Mouse (Mus musculus) heart, embryonic 15.5 days (tissue): ENCODE measurements at regions not wholly inside any gene's neighbourhood (a gene's known extent, or its start where the extent isn't known, plus 50 kb on each side); places are given as distances from the start of the nearest gene placed in this dataset.

Source experiments
- ATAC-seq: fragments of 200-750 bp; cut with Nextera tagmentation; replicated peaks from 2 replicates; pipeline ENCODE4 v1.8.0; 2017; ENCODE audit warnings: low read depth, moderate TSS enrichment; ENCODE audit not compliant: insufficient number of reproducible peaks, insufficient read depth, low FRiP score
- H3K27ac ChIP-seq: fragments of 300-500 bp; sonication (generic); 2 replicates; pipeline ENCODE4 v1.5.1; 2015; ENCODE audit warnings: mild to moderate bottlenecking, inconsistent platforms
- H3K27me3 ChIP-seq: fragments of 300-500 bp; sonication (generic); 2 replicates; pipeline ENCODE4 v1.6.1; 2015; ENCODE audit warnings: inconsistent platforms
- H3K36me3 ChIP-seq: fragments of 300-500 bp; sonication (generic); 2 replicates; pipeline ENCODE4 v1.6.1; 2015; ENCODE audit warnings: mild to moderate bottlenecking, inconsistent platforms
- H3K4me1 ChIP-seq: fragments of 300-500 bp; sonication (generic); replicated peaks from 2 replicates; pipeline ENCODE4 v1.6.1; 2015; ENCODE audit warnings: inconsistent platforms
- H3K4me2 ChIP-seq: fragments of 300-500 bp; sonication (generic); 2 replicates; pipeline ENCODE4 v1.6.1; 2015; ENCODE audit warnings: inconsistent platforms, mild to moderate bottlenecking, moderate library complexity
- H3K4me3 ChIP-seq: fragments of 300-500 bp; sonication (generic); 2 replicates; pipeline ENCODE4 v1.5.1; 2015; ENCODE audit warnings: mild to moderate bottlenecking, inconsistent platforms
- H3K9ac ChIP-seq: fragments of 300-500 bp; sonication (generic); 2 replicates; pipeline ENCODE4 v1.6.1; 2015; ENCODE audit warnings: mild to moderate bottlenecking, inconsistent platforms
- H3K9me3 ChIP-seq: fragments of 300-500 bp; sonication (generic); replicated peaks from 2 replicates; pipeline ENCODE4 v1.6.1; 2016; ENCODE audit warnings: inconsistent platforms
- WGBS: fragments of 180-500 bp; shearing (Covaris S2); methylation state at CpG from one replicate; pipeline ENCODE4 v1.1.7; 2015; ENCODE audit warnings: mixed read lengths; 5-methylcytosine and 5-hydroxymethylcytosine counted together

DNA sequence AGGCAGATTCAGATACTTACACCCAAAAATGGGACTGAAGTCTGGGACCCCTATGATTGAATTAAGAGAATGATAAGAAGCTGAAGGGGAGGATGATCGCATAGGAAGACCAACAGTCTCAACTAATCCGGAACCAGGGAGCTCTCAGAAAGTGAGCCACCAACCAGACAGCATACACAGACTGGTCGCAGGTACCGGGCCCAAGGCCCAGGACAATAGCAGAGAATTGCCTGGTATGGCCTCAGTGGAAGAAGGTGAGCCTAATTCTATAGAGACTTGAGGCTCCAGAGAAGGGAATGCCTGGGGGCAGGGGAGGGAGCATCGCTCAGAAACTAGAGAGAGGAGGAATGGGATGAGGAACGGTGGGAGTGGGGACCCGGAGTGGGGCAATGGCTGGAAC, 1116.8 kb downstream of the Basp1 start:
- Histone ChIP-seq H3K4me2 (no peak overlapping the region), H3K9me3 (no peaks in the 10 kb centered on the region), H3K27me3 (no peaks in the 10 kb centered on the region), H3K36me3 (no peaks in the 10 kb centered on the region), H3K27ac (no peak overlapping the region), H3K4me1 (no peaks in the 10 kb centered on the region), H3K9ac (no peak overlapping the region), H3K4me3 (no peak overlapping the region)
- no peak for ATAC-seq
- WGBS = 85% methylated on average over 7 of the region's 7 CpGs

DNA sequence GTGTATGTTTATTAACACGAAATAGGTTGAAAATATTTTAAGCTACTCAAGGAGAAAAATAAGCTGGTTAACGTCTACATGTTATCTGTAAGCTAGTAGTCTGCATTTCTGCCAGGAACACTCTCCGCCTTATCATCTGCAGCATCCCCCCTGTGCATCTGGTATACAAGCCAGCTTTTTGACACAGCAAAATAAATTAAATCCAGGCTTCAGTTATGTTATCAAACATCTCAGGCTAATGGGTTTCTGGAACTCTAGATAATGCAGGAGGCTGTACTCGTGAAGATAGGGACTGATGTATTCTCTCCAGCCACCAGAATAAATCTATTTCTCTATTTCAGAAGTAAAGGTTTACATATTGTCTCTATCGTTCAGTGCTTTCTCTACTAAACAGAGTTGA, 1138.5 kb downstream of the Basp1 start:
- no peaks in the 10 kb centered on the region for H3K27me3 ChIP-seq
- no peak for ATAC-seq
- H3K9ac ChIP-seq = no peak overlapping the region
- no peak overlapping the region for H3K4me2 ChIP-seq
- H3K4me1 ChIP-seq = no peaks in the 10 kb centered on the region
- WGBS = 50% methylated on average over 5 of the region's 5 CpGs
- H3K27ac ChIP-seq = no peak overlapping the region
- H3K9me3 ChIP-seq = no peaks in the 10 kb centered on the region
- H3K36me3 ChIP-seq = no peaks in the 10 kb centered on the region
- no peak overlapping the region for H3K4me3 ChIP-seq

GRCm38 (mm10) chr15:24267360-24267759, 1146.2 kb downstream of the Basp1 start:
- Histone ChIP-seq H3K36me3 (no peaks in the 10 kb centered on the region), H3K4me2 (no peak overlapping the region), H3K9me3 (no peaks in the 10 kb centered on the region), H3K27ac (no peak overlapping the region), H3K4me3 (no peak overlapping the region), H3K27me3 (no peaks in the 10 kb centered on the region), H3K4me1 (no peaks in the 10 kb centered on the region), H3K9ac (no peak overlapping the region)
- ATAC-seq = no peak
